Mouse (Mus musculus) ES-E14 (cell line): ENCODE data around the gene Trmo.

ENCODE experiments used
- CHD2 ChIP-seq: IDR thresholded peaks from 2 replicates; pipeline ENCODE4 v1.6.1; 2014; ENCODE audit warnings: mild to moderate bottlenecking, low read depth, low read length, inconsistent platforms
- ZNF384 ChIP-seq: IDR thresholded peaks from 2 replicates; pipeline ENCODE4 v1.6.1; 2012; ENCODE audit warnings: low read depth, low read length, inconsistent platforms

- no peak for TF ChIP-seq ZNF384
- no peak for TF ChIP-seq CHD2
These were observed 41.4 kb downstream of the Trmo start for GRCm38 (mm10) chr4:46347580-46348515.
